Mouse (Mus musculus) brain, embryonic 14.5 days (tissue): ENCODE measurements around the gene Vopp1. TPM values are rescaled to one million over a fixed set of nuclear protein-coding genes. Genes with fewer than 3 reads are reported as not detected.

Experiments
- DNase-seq: peaks from one replicate; pipeline ENCODE4 v3.0.0-alpha.2; 2011; ENCODE audit warnings: low read depth
- CTCF ChIP-seq: fragments of 200-500 bp; IDR thresholded peaks from 2 replicates; pipeline ENCODE4 v1.5.1; 2012; ENCODE audit warnings: inconsistent platforms, mild to moderate bottlenecking, moderate library complexity, borderline replicate concordance; ENCODE audit not compliant: insufficient read depth, insufficient read length; ENCODE audit errors: extremely low read depth
- POLR2A ChIP-seq: fragments of 200-500 bp; IDR thresholded peaks from 2 replicates; pipeline ENCODE4 v1.6.1; 2012; ENCODE audit warnings: mild to moderate bottlenecking, inconsistent platforms, borderline replicate concordance; ENCODE audit not compliant: poor library complexity, insufficient read depth, insufficient read length, severe bottlenecking; ENCODE audit errors: extremely low read depth
- polyA plus RNA-seq: library from polyadenylated mRNA; depleted of rRNA; stranded (reverse); fragments of >200 nt; gene quantifications from 2 replicates; pipeline ENCODE4 v1.2.3, GENCODE M21; 2012

Gene Vopp1
- polyA plus RNA-seq, 1 experiment = 160 TPM

DNA sequence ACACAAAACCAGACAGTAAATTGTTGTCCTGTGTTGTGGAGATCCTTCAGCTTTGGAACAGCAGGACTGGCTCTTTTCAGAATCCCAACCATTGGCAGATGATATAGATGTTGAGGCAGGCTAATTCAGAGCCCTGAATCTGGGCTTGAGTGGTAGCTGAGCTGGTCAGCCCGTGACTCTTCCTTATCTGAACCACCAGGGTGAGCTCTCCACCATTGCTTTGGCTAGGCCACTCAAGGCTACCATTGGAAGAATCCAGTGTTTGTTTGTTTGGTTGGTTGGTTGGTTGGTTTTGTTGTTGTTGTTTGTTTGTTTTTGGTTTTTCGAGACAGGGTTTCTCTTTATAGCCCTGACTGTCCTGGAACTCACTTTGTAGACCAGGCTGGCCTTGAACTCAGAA, 81.6 kb downstream of the Vopp1 start:
- no peak for TF ChIP-seq POLR2A
- TF ChIP-seq CTCF = peak; percentile 21; the same call in 1 of the 2 replicates
- DNase-seq = peak; percentile 3

DNA sequence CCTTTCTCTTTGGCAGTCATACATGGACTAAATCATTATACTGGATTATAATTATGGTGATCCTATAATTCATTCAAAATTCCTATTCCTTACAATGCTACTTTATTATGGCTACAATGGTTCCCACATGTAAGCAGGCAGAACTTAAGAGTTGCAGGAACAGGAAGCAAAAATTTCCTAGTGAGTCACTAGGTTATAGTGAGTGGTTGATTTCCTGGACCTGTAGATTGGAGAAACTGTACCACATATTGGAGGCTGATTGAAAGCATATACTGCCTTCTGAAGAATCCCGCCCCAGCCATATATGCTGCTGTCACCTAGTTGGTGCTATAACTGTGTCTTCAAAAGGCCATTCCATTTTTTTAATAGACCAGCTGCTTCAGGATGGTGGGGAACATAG, 82.2 kb downstream of the Vopp1 start:
- TF ChIP-seq CTCF (no peak), POLR2A (no peak)

DNA sequence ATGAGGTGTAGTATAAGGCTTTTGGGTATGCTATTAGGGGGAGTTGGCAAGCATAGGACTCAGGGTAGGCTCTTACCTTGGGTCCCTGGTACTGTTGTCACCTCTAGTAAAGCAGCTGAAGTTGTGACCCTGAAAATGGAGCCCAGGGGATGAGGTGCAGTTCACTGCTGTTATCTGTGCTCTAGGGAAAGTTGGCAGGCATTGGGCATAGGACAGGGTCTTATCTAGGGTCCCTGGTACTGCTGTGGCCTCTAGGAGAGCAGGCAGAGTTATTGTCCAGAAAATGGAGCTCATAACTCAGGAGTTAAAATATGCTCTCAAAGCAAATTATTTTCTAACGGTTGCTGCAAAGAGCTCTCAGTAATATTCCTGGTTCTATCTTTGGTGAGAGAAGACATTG, 103.6 kb downstream of the Vopp1 start:
- DNase-seq = no peak
- TF ChIP-seq CTCF = no peak
- no peak for TF ChIP-seq POLR2A

More for the DNA sequence above, 82.2 kb downstream of the Vopp1 start:
- DNase-seq = no peak

DNA sequence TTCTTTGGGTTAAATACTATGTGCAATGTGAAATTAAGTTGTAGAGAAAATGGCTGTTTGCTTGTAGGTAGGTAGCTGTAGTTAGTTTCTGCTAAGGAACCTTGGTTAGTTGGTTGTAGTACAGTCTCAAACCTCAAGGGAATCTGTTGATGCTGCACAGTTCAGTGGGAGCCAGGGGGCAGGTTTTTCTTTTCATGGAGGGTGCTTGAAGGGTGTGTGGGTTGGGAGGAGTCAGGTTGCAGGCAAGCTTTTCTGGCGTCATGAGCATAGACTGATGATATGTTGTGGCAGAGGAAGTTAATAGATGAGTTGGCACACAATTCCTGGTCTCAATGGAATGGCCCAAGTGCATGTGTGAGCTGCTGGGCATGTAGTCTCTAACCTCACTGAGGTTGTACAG, 113.2 kb downstream of the Vopp1 start:
- TF ChIP-seq CTCF (no peak), POLR2A (no peak)
- no peak for DNase-seq

DNA sequence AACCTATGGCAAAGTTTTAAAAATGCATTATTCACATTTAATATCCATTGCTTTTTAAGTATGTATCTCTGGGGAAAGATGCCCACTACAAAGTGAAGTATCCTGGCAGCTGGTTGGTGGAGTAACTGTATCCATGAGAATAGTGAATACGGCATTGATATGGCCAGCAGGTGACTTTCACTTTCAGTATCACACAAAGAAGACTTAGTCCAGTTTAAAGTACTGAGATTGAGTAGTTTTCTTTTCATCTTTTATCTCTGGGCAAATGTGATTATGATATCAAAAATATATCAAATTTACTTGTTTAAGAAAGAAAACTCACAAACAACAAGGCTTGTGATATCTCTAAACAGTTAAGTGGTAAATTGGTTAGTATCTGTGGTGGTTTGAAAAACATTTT, 118.2 kb downstream of the Vopp1 start:
- TF ChIP-seq POLR2A (no peak), CTCF (no peak)
- DNase-seq = no peak

DNA sequence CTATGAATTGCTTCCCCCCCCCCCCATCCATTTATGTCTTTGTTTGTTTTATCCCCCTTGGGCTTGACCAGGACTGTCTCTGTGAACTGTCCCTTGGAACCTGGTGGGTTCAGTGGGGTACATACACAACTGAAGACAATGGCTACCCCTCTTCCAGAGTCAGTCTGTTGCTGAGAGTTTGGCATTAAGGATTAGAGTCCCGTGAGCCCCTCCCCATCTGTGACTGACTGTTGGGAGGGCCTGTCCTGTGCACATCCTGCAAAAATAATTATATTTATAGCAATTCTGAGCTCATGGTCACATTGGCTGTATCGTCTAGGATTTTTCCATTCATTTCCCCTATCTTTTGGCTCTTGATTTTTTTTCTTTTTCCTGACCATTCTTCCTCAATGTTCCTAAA, 121.3 kb downstream of the Vopp1 start:
- TF ChIP-seq CTCF (no peak), POLR2A (no peak)
- peak; percentile 57 for DNase-seq

DNA sequence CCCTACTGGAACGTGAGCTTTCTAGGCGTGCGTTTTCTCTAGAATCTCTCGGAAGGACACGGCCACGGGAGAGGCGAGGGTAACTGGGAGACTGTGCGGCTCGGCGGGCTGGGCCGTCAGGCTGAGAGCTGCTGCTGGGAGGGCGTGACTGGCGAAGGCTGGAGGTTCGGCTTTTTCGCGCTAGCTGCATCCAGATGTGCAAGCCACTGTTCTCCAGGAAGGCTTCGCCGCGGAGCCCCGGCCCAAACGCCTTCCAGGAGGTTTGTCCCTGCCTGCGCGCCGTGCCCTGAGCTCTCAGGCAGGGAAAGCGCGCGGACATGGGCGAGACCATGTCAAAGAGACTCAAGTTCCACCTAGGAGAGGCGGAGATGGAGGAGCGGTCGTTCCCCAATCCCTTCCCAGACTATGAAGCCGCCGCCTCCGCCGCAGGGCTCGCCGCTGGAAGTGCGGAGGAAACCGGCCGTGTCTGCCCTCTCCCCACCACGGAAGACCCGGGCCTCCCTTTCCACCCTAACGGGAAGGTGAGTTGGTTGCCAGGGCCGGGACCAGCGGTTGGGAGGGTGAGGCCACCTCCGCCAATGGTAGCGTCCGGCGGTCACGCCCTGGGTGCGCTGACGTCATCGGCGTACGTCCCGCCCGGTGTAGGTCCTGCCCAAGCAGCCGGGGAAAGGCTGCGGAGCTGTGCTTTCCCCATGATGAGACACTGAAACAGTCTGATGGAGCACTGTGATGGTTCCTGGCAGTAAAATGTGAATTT, 122.0 kb downstream of the Vopp1 start:
- TF ChIP-seq POLR2A (peak; percentile 55; the same call in 1 of the 2 replicates), CTCF (no peak)
- DNase-seq = peak; percentile 99

DNA sequence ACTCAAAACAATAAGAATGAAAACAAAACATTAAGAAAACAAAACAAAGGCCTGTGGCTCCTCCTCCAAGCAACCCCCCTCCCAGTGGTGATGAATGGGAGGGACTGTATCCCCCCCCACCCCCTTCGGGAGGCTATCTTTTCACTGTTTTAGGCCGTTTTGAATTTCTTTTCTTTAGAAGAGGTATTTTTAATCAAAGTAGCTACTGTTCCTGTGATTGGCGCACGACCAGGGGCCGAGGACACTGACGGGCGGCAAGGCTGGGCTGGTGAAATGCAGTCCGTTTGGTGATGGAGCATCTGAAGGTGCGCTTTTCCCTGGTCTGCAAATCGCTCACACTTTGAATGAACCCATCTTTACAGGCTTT, 122.6 kb downstream of the Vopp1 start, which contains the start of gene Lancl2:
TSS of gene Lancl2 (plus strand) at position 165 of the 367 bp plus-strand sequence.
- peak; percentile 76 for DNase-seq
- TF ChIP-seq POLR2A (no peak), CTCF (no peak)

DNA sequence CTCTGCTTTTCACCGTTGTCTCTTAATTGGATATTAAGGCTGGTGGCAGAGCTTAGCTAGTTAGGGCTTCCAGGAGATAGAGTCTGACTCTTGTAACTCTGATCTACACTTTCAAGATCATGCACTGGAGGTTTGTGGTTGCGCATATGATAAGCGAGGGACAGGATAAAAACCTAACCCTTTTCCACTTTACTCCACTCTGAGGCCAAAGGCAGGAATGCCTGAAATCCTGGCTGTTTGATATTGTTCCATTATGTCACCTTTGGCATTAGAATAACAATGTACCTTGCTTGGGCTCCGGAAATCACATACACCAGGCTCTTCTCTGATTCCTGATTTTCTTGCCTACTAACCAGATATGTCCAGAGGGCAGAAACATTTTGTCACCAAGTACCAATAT, 123.3 kb downstream of the Vopp1 start:
- DNase-seq = peak; percentile 49
- TF ChIP-seq POLR2A (no peak), CTCF (no peak)

DNA sequence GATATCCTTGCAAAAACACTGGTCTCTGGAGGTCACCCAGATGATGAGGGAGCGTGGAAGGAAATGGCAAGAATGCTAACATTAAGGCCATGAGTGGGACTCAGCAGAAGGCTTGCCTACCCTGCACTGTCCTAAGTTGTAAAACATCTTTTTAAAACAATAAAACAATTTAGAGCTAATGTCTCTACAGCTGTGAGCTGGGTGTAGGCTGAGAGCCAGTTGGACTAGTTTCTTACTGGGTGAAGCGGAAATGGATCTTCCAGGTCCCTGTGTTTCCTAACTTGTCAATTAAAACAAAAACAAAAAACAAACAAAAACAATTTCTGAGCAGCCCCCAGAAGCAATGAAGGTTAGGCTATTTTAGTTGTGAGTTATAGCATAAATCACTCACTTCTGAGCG, 131.8 kb downstream of the Vopp1 start:
- DNase-seq = no peak
- TF ChIP-seq CTCF (no peak), POLR2A (no peak)

DNA sequence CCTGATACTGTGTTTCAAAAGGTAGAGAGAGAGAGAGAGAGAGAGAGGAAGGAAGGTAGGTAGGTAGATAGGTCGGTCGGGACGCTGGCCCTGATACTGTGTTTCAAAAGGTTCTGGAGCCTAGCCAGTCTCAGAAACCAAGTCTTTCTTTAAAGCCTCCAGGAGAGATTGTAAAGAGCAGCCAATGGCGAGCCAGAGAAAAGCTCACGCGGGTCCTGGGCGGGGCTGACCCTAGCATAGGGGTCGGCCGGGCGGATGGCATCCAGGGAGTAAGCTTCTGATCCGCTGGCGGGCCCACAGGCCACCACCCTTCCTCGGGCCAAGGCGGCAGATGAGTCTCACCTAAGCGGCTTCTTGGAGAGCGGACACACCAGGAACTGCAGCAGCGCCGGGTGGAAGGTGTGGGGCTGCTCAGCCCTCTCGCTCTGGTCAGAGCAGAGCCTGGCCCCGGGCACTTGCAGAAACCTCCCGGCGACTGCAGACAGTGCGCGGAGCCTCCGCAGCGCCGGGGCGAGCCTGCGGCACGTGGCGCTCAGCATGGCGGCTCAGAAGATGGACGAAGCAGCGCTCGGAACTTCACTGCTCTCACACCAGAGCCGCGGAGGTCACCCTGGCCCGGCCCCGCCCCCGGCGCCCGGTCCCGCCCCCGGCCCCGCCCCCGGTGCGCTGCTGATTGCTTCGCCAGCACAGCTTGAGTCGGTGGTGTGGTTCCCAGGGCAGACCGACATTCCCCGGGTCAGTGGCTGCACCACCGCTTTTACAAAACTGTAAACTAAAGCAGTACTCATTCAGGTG, 133.3 kb downstream of the Vopp1 start, which contains the start of gene Pyurf:
TSS of gene Pyurf (minus strand) at position 612 of the 795 bp plus-strand sequence.
- DNase-seq = peak; percentile 93
- TF ChIP-seq POLR2A (peak; percentile 9; the same call in 1 of the 2 replicates), CTCF (no peak)
